Mouse (Mus musculus) limb, embryonic 14.5 days (tissue): ENCODE measurements around the gene Trank1. TPM values are rescaled to one million over a fixed set of nuclear protein-coding genes. Genes with fewer than 3 reads are reported as not detected.

Source experiments
- ATAC-seq: fragments of 200-750 bp; cut with Nextera tagmentation; 2 replicates; pipeline ENCODE4 v1.8.0; 2017; ENCODE audit warnings: low read depth, moderate number of reproducible peaks, moderate TSS enrichment; ENCODE audit not compliant: low FRiP score
- DNase-seq: peaks from one replicate; pipeline ENCODE4 v3.0.0-alpha.2; 2015; ENCODE audit warnings: low spot score
- H3K27ac ChIP-seq: fragments of 300-500 bp; sonication (generic); replicated peaks from 2 replicates; pipeline ENCODE4 v1.5.1; 2014; ENCODE audit warnings: low read depth, mild to moderate bottlenecking, low read length, moderate library complexity, mixed read lengths
- H3K27me3 ChIP-seq: fragments of 300-500 bp; sonication (generic); 2 replicates; pipeline ENCODE4 v1.6.1; 2014; ENCODE audit warnings: low read length, mixed read lengths; ENCODE audit not compliant: control insufficient read depth, insufficient read depth
- H3K36me3 ChIP-seq: fragments of 300-500 bp; sonication (generic); 2 replicates; pipeline ENCODE4 v1.6.1; 2014; ENCODE audit warnings: mild to moderate bottlenecking, low read length, moderate library complexity, mixed read lengths; ENCODE audit not compliant: control insufficient read depth, insufficient read depth
- H3K4me1 ChIP-seq: fragments of 300-500 bp; sonication (generic); 2 replicates; pipeline ENCODE4 v1.6.1; 2014; ENCODE audit warnings: antibody characterized with exemption, low read length, mixed read lengths; ENCODE audit not compliant: control insufficient read depth, insufficient read depth
- H3K4me2 ChIP-seq: fragments of 300-500 bp; sonication (generic); replicated peaks from 2 replicates; pipeline ENCODE4 v1.6.1; 2014; ENCODE audit warnings: low read depth, mild to moderate bottlenecking, low read length, moderate library complexity; ENCODE audit not compliant: severe bottlenecking
- H3K4me3 ChIP-seq: fragments of 300-500 bp; sonication (generic); replicated peaks from 2 replicates; pipeline ENCODE4 v1.5.1; 2014; ENCODE audit warnings: low read length
- H3K9ac ChIP-seq: fragments of 300-500 bp; sonication (generic); 2 replicates; pipeline ENCODE4 v1.6.1; 2014; ENCODE audit warnings: mild to moderate bottlenecking, low read depth, low read length, moderate library complexity; ENCODE audit not compliant: severe bottlenecking
- H3K9me3 ChIP-seq: fragments of 300-500 bp; sonication (generic); 2 replicates; pipeline ENCODE4 v1.6.1; 2016; ENCODE audit warnings: low read length; ENCODE audit not compliant: control insufficient read depth
- POLR2A ChIP-seq: fragments of 200-500 bp; IDR thresholded peaks from 2 replicates; pipeline ENCODE4 v1.8.0; 2012; ENCODE audit warnings: inconsistent platforms, mild to moderate bottlenecking, moderate library complexity, borderline replicate concordance; ENCODE audit not compliant: insufficient read depth, insufficient read length; ENCODE audit errors: extremely low read depth
- WGBS: fragments of 180-500 bp; shearing (Covaris S2); extraction: QIAGEN DNeasy Blood & Tissue Kit; methylation state at CpG from one replicate; pipeline ENCODE4 v1.1.7; 2014; 5-methylcytosine and 5-hydroxymethylcytosine counted together
- polyA plus RNA-seq, 2 experiments: library from polyadenylated mRNA; depleted of rRNA in 1 of 2; stranded (reverse) in 1 of 2; unstranded in 1 of 2; fragments of >200 nt; fragmentation: Nextera tagmentation in 1 of 2; extraction: Ambion mirVana in 1 of 2; gene quantifications; 2 replicates each; pipeline versions ENCODE4 v1.2.1 to v1.2.3; 2012 to 2014

Trank1 gene
- polyA plus RNA-seq, 2 experiments = 0.83 to 1.2 TPM

GRCm38 (mm10) chr9:111272356-111272755 is 39.2 kb upstream of the Trank1 start:
- Histone ChIP-seq H3K9me3 (no peaks in the 10 kb centered on the region), H3K9ac (peak overlapping the region; percentile 93), H3K4me1 (peaks cover 33% of the 10 kb centered on the region), H3K4me2 (peak overlapping the region; percentile 82), H3K4me3 (peak overlapping the region; percentile 91), H3K27me3 (no peaks in the 10 kb centered on the region), H3K36me3 (peaks cover 30% of the 10 kb centered on the region), H3K27ac (peak overlapping the region; percentile 93)
- WGBS = 11% methylated on average over 19 of the region's 19 CpGs
- DNase-seq (peak; percentile 10), ATAC-seq (no peak)
- TF ChIP-seq POLR2A = no peak

DNA sequence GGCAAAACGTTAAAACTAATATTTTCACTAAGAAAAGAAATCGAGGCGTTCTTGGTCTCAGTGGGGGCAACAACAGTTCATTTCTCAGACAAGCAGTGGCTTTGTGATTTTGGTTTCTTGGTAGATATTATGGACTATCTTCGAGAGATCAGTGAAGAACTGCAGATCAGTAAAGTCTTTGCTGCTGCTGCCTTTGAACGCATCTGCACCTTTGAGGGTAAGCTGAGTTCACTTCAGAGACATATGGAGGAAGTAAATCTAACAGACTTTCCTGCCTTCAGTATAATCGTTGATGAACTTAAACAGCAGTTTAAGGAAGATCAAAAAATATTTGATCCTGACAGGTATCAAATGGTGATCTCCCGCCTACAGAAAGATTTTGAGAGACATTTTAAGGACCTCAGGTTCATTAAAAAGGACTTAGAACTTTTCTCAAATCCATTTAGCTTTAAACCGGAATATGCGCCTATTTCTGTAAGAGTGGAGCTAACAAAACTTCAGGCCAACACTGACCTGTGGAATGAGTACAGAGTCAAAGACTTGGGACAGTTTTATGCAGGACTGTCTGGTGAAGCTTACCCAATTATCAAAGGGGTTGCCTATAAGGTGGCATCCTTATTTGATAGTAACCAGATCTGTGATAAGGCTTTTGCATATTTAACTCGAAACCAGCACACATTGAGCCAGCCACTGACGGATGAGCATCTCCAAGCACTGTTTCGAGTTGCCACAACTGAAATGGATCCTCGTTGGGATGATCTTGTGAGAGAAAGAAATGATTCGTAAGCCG is 38.3 kb upstream of the Trank1 start:
- DNase-seq = no peak
- Histone ChIP-seq H3K9me3 (no peaks in the 10 kb centered on the region), H3K36me3 (peaks cover 33% of the 10 kb centered on the region), H3K27me3 (no peaks in the 10 kb centered on the region), H3K9ac (peak overlapping the region; percentile 93), H3K27ac (no peak overlapping the region), H3K4me1 (peaks cover 33% of the 10 kb centered on the region), H3K4me3 (peak overlapping the region; percentile 91), H3K4me2 (peak overlapping the region; percentile 82)
- WGBS = 58% methylated on average over 15 of the region's 15 CpGs
- no peak for ATAC-seq
- no peak for TF ChIP-seq POLR2A

GRCm38 (mm10) chr9:111273958-111274357 is 37.6 kb upstream of the Trank1 start:
- peaks cover 41% of the 10 kb centered on the region for H3K36me3 ChIP-seq
- H3K27me3 ChIP-seq = no peaks in the 10 kb centered on the region
- H3K4me2 ChIP-seq = peak overlapping the region; percentile 82
- WGBS = 81% methylated on average over 1 of the region's 1 CpGs
- no peaks in the 10 kb centered on the region for H3K9me3 ChIP-seq
- no peak for ATAC-seq
- H3K4me1 ChIP-seq = peaks cover 33% of the 10 kb centered on the region
- no peak overlapping the region for H3K9ac ChIP-seq
- no peak for DNase-seq
- TF ChIP-seq POLR2A = no peak
- H3K4me3 ChIP-seq = 0 out of 2 replicates have a peak overlapping the region, but pooled peaks have one; percentile 19
- no peak overlapping the region for H3K27ac ChIP-seq

DNA sequence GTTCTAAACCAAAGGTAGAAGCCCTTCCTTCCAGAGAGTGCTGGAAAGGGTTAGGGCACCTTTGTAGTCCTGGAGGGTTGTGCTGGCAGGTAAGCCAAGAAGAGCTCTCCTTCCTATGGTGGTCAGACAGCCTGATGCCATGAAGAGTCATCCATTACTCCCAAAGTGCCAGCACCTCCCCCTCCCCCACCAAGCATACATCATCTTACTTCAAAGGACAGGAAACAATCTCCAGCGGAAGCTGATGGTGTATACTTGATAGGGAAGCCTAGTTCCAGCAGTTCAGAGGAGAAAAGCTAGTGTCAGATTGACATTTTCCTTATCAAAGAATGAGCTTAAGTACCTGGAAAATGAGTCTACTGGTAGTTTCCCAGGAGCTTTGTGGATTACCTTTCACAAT is 36.4 kb upstream of the Trank1 start:
- no peak overlapping the region for H3K27ac ChIP-seq
- peak overlapping the region; percentile 82 for H3K4me2 ChIP-seq
- peaks cover 49% of the 10 kb centered on the region for H3K36me3 ChIP-seq
- no peaks in the 10 kb centered on the region for H3K27me3 ChIP-seq
- TF ChIP-seq POLR2A = no peak
- H3K4me3 ChIP-seq = peak overlapping the region; percentile 19
- no peak overlapping the region for H3K9ac ChIP-seq
- 38% methylated on average over 1 of the region's 1 CpGs for WGBS
- no peak for ATAC-seq
- DNase-seq = no peak
- peaks cover 33% of the 10 kb centered on the region for H3K4me1 ChIP-seq
- no peaks in the 10 kb centered on the region for H3K9me3 ChIP-seq

- Histone ChIP-seq H3K36me3 (no peaks in the 10 kb centered on the region), H3K27ac (no peak overlapping the region), H3K4me3 (no peak overlapping the region), H3K27me3 (no peaks in the 10 kb centered on the region), H3K4me2 (no peak overlapping the region), H3K4me1 (0 out of 2 replicates have a peak, but pooled peaks cover 6% of the 10 kb centered on the region), H3K9ac (no peak overlapping the region), H3K9me3 (no peaks in the 10 kb centered on the region)
- DNase-seq (no peak), ATAC-seq (no peak)
- WGBS = 50% methylated on average over 3 of the region's 3 CpGs
- no peak for TF ChIP-seq POLR2A
These were observed 26.5 kb upstream of the Trank1 start for GRCm38 (mm10) chr9:111285061-111285460.
